Mouse (Mus musculus) heart, embryonic 10.5 days (tissue): Measurements from ENCODE around the gene Banp. TPM values are rescaled to one million over a fixed set of nuclear protein-coding genes. Genes with fewer than 3 reads are reported as not detected.

Experiments used
- DNase-seq: peaks from one replicate; pipeline ENCODE4 v3.0.0-alpha.2; 2017; ENCODE audit warnings: low spot score
- H3K27ac ChIP-seq: fragments of 300-500 bp; sonication (generic); 2 replicates; pipeline ENCODE4 v1.5.1; 2016; ENCODE audit warnings: mild to moderate bottlenecking
- H3K27me3 ChIP-seq: fragments of 300-500 bp; sonication (generic); 2 replicates; pipeline ENCODE4 v1.6.1; 2016; ENCODE audit warnings: mild to moderate bottlenecking; ENCODE audit not compliant: poor library complexity, insufficient read depth, severe bottlenecking
- H3K36me3 ChIP-seq: fragments of 300-500 bp; sonication (generic); 2 replicates; pipeline ENCODE4 v1.6.1; 2016; ENCODE audit warnings: mild to moderate bottlenecking, moderate library complexity
- H3K4me1 ChIP-seq: fragments of 300-500 bp; sonication (generic); 2 replicates; pipeline ENCODE4 v1.6.1; 2016; ENCODE audit warnings: mild to moderate bottlenecking
- H3K4me3 ChIP-seq: fragments of 300-500 bp; sonication (generic); 2 replicates; pipeline ENCODE4 v1.5.1; 2016; ENCODE audit warnings: mild to moderate bottlenecking, moderate library complexity
- H3K9me3 ChIP-seq: fragments of 300-500 bp; sonication (generic); 2 replicates; pipeline ENCODE4 v1.6.1; 2016; ENCODE audit warnings: mild to moderate bottlenecking, moderate library complexity
- WGBS: fragments of 180-500 bp; shearing (Covaris S2); methylation state at CpG from one replicate; pipeline ENCODE4 v1.1.7; 2016; 5-methylcytosine and 5-hydroxymethylcytosine counted together
- polyA plus RNA-seq: library from polyadenylated mRNA; unstranded; fragments of >200 nt; fragmentation: Nextera tagmentation; extraction: Ambion mirVana; gene quantifications from 2 replicates; pipeline ENCODE4 v1.2.1, GENCODE M21; 2016

Gene Banp
- polyA plus RNA-seq, 1 experiment from 2014 or later = 58.5 TPM

DNA sequence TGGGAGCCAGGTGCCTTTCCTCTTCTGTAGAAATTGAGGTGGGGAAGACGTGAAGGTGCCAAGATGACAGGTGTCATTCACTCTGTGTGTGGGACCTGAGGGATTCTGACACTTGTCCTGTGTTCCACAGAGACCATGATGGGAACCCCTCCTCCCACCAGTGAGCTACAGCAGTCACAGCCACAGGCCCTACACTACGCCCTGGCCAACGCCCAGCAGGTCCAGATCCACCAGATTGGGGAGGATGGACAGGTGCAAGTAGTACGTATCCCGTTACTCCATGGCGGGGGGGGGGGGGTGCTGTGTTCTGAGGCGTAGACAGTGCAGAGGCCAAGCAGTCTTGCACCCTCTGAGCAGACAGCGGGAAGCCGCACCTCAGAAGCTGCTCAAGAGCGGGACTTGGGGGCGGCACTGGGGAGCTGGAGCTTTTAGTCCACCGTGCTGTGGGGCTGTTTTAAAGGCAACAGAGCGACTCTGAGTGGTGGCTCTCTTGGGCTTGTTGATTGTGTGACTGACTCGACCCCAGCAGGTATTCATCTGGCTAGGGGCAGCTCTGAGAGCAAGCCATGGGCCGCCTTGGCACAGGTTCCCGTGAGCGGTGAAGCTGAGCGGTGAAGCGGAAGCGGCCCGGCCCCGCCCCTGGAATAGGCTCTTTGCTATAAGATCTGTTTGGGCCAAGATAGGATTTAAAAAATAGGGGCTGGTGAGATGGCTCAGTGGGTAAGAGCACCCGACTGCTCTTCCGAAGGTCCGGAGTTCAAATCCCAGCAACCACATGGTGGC lies 56.1 kb downstream of the Banp start:
- Histone ChIP-seq H3K27ac (no peak overlapping the region), H3K4me1 (peaks cover 39% of the 10 kb centered on the region), H3K27me3 (no peaks in the 10 kb centered on the region), H3K4me3 (no peak overlapping the region), H3K36me3 (peaks cover 78% of the 10 kb centered on the region), H3K9me3 (no peaks in the 10 kb centered on the region)
- WGBS = 90% methylated on average over 25 of the region's 25 CpGs
- DNase-seq = no peak

DNA sequence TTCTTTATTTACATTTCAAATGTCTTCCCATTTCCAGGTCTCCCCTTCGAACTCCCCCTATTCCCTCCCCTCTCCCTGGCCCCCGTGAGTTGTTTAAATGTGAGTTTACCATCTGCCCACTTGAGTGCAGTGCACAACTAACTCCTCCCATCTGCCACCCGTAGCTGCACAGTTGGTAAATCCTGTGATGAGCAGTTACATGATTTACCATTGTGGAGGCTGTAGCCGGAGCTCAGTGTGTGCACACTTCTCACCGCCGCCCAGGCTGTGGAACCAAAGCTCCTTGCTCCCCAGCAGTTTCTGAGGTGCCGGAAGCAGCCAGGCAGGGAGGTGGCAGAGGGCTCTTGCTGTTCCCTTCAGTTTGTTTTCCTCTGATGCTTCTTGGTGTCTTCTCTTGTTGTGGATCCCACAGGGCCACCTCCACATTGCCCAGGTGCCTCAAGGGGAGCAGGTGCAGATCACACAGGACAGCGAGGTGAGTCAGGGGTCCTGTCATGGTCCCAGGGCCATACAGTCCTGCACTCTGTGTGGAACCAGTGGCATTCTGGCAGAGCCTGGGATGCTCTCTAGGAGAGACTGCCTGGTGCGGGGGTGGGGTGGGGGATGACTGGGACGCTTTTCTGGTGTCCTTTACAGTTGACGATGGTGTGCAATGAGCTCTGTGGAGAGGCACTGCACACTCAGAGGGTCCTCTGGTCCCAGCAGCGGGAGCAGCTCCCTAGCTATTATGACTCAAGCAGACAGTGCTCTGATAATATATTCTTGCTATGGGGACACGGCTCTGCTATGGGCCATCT lies 57.3 kb downstream of the Banp start:
- no peaks in the 10 kb centered on the region for H3K9me3 ChIP-seq
- H3K27ac ChIP-seq = no peak overlapping the region
- WGBS = 86% methylated on average over 13 of the region's 13 CpGs
- H3K4me1 ChIP-seq = peaks cover 44% of the 10 kb centered on the region
- DNase-seq = no peak
- no peaks in the 10 kb centered on the region for H3K27me3 ChIP-seq
- H3K36me3 ChIP-seq = peaks cover 65% of the 10 kb centered on the region
- no peak overlapping the region for H3K4me3 ChIP-seq

DNA sequence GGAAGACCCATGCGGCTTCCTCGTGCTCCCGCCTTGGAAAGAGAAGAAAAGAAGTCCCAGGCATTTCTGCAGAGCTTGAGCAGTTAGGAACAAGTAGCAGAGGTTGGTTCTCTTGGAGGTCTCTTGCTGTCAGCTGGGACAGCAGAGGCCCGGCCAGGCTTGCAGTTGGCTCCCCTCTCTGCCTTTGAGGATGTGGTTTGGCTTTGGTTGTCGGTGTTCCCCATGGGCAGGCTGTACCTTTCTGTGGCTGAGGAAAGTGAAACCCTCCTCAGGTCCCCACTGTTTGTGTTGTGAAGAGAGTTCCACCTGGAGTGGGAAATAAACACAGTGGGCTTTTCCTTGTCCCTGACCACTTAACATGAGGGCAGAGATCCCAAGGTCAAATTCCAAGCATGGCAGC lies 58.8 kb downstream of the Banp start:
- WGBS = 85% methylated on average over 5 of the region's 5 CpGs
- Histone ChIP-seq H3K4me3 (no peak overlapping the region), H3K36me3 (peaks cover 59% of the 10 kb centered on the region), H3K4me1 (peaks cover 49% of the 10 kb centered on the region), H3K27me3 (no peaks in the 10 kb centered on the region), H3K27ac (no peak overlapping the region), H3K9me3 (no peaks in the 10 kb centered on the region)
- no peak for DNase-seq

GRCm38 (mm10) chr8:122010638-122011037 lies 61.1 kb downstream of the Banp start:
- 68% methylated on average over 5 of the region's 5 CpGs for WGBS
- peaks cover 57% of the 10 kb centered on the region for H3K36me3 ChIP-seq
- no peak overlapping the region for H3K4me3 ChIP-seq
- no peak for DNase-seq
- peak overlapping the region; percentile 63 for H3K27ac ChIP-seq
- H3K27me3 ChIP-seq = no peaks in the 10 kb centered on the region
- no peaks in the 10 kb centered on the region for H3K9me3 ChIP-seq
- H3K4me1 ChIP-seq = peaks cover 64% of the 10 kb centered on the region

GRCm38 (mm10) chr8:122011066-122011588 lies 61.6 kb downstream of the Banp start:
- peaks cover 57% of the 10 kb centered on the region for H3K36me3 ChIP-seq
- no peak for DNase-seq
- H3K27me3 ChIP-seq = no peaks in the 10 kb centered on the region
- WGBS = 44% methylated on average over 7 of the region's 7 CpGs
- H3K4me3 ChIP-seq = no peak overlapping the region
- peaks cover 67% of the 10 kb centered on the region for H3K4me1 ChIP-seq
- no peaks in the 10 kb centered on the region for H3K9me3 ChIP-seq
- H3K27ac ChIP-seq = peak overlapping the region; percentile 63

DNA sequence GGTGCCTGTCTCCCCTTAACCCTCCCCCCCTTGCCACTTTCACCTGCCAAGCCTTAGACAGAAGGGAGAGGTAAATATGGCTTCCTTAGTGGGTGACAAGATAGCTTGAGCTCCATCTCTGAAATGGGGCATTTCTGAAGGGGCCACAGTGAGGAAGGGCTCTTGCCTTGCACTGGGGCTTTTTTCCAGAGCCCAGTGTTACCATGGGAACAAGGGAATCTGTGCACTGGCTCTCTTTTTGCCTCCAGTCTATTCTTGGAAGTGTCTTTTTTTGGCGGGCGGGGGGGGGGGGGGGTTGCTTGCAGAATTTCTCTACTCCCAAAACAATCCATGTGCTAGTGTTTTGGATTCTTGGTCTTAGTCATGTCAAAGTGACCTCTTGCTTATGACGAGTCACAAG lies 65.1 kb downstream of the Banp start:
- H3K4me3 ChIP-seq = no peak overlapping the region
- no peak for DNase-seq
- WGBS = 44% methylated on average over 3 of the region's 3 CpGs
- H3K4me1 ChIP-seq = peaks cover 77% of the 10 kb centered on the region
- H3K9me3 ChIP-seq = no peaks in the 10 kb centered on the region
- H3K27me3 ChIP-seq = no peaks in the 10 kb centered on the region
- peak overlapping the region; percentile 4; the same call in 1 of the 2 replicates for H3K27ac ChIP-seq
- H3K36me3 ChIP-seq = peaks cover 47% of the 10 kb centered on the region

DNA sequence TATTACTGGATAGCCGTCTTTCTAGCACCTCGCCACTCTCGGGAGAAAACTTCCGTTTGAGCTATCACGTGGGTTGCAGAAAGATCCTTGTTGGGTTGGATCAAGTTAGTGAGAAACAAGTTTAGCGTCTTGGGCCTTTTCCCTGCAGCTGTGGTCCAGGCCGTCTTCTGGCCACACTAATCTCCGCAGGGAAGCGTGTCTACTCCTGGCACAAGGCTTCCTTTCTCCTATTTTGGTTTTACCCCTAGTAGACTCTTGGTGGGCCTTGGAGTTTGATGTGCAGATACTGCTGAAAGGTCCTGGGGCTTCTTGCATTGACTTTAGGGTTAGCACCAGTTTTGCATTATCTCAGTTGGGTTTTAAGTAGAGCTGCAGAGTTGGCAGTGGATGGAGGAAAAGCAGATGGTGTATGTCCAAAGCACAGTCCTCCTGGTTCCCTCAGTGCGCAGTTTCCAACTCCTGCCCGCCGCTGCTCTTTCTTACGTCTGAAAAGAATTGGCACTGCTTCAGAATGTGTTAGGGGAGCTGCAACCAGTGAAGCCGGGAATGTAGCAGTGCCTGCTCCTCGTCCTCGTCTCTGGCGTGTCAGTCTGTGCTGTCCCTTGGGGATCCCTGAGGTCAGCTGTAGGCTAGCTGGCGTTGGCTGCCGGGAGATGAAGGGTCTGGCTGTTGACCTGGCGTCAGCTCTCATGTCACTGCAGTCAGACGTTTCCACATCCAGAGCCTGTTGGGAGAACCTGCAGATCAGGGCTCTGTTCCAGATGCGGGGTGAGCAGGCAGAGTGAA lies 68.7 kb downstream of the Banp start:
- H3K27me3 ChIP-seq = no peaks in the 10 kb centered on the region
- no peak overlapping the region for H3K4me3 ChIP-seq
- peaks cover 69% of the 10 kb centered on the region for H3K36me3 ChIP-seq
- peaks cover 65% of the 10 kb centered on the region for H3K4me1 ChIP-seq
- no peak overlapping the region for H3K27ac ChIP-seq
- DNase-seq = no peak
- H3K9me3 ChIP-seq = no peaks in the 10 kb centered on the region
- 62% methylated on average over 22 of the region's 22 CpGs for WGBS

GRCm38 (mm10) chr8:122019162-122019561 lies 69.6 kb downstream of the Banp start:
- DNase-seq = no peak
- Histone ChIP-seq H3K27me3 (no peaks in the 10 kb centered on the region), H3K27ac (no peak overlapping the region), H3K36me3 (peaks cover 71% of the 10 kb centered on the region), H3K9me3 (no peaks in the 10 kb centered on the region), H3K4me3 (no peak overlapping the region), H3K4me1 (peaks cover 60% of the 10 kb centered on the region)
- 94% methylated on average over 1 of the region's 1 CpGs for WGBS

GRCm38 (mm10) chr8:122020050-122020771 lies 70.7 kb downstream of the Banp start:
- no peak overlapping the region for H3K4me3 ChIP-seq
- peaks cover 77% of the 10 kb centered on the region for H3K36me3 ChIP-seq
- no peaks in the 10 kb centered on the region for H3K27me3 ChIP-seq
- no peaks in the 10 kb centered on the region for H3K9me3 ChIP-seq
- no peak for DNase-seq
- 82% methylated on average over 8 of the region's 8 CpGs for whole genome bisulfite sequencing
- peaks cover 50% of the 10 kb centered on the region for H3K4me1 ChIP-seq
- no peak overlapping the region; the same call in 1 of the 2 replicates for H3K27ac ChIP-seq

DNA sequence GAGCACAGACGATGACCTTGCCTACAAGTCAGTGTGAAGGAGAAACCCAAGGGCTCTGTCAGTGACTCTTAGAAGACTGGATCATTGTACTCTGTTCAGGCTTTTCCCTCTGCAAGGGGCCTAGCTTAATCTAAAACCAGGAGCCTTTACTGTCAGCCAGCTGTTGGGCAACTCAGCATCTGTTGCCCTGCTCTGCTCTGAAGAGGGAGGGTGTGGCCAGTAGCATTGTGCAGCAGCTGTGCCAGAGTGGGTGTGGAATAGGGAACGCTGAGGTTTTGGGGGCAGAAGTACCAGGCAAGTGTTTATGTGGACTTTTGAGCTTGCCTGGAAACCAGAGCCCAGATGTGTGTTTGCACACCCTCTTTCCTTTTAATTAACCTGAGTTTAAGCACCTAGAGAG lies 72.2 kb downstream of the Banp start:
- no peaks in the 10 kb centered on the region for H3K27me3 ChIP-seq
- H3K4me1 ChIP-seq = peaks cover 34% of the 10 kb centered on the region
- H3K4me3 ChIP-seq = no peak overlapping the region
- H3K9me3 ChIP-seq = no peaks in the 10 kb centered on the region
- no peak overlapping the region for H3K27ac ChIP-seq
- WGBS = 78% methylated on average over 2 of the region's 2 CpGs
- DNase-seq = no peak
- peaks cover 82% of the 10 kb centered on the region for H3K36me3 ChIP-seq

DNA sequence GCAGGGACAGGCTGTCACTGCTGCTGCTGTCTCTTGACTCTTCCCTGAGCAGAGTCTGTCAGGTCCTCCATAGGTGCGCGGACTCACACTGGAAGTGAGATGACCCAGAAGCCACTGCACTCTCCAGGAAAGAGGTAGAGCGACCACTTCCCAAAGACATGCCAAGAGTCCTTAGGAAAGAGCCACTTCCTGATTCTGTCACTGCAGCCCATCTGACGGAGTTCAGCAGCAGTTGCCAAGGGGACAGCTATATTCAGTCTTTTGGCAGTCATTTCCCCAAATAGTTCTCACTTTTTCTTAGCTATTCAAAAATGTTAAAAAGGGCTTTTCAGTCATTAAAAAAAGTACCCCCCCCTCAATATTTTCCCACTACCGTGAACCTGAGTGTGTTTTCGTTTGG lies 72.7 kb downstream of the Banp start:
- WGBS = 84% methylated on average over 6 of the region's 6 CpGs
- Histone ChIP-seq H3K36me3 (peaks cover 82% of the 10 kb centered on the region), H3K27ac (no peak overlapping the region), H3K27me3 (no peaks in the 10 kb centered on the region), H3K9me3 (no peaks in the 10 kb centered on the region), H3K4me3 (no peak overlapping the region), H3K4me1 (peaks cover 29% of the 10 kb centered on the region)
- DNase-seq = no peak

DNA sequence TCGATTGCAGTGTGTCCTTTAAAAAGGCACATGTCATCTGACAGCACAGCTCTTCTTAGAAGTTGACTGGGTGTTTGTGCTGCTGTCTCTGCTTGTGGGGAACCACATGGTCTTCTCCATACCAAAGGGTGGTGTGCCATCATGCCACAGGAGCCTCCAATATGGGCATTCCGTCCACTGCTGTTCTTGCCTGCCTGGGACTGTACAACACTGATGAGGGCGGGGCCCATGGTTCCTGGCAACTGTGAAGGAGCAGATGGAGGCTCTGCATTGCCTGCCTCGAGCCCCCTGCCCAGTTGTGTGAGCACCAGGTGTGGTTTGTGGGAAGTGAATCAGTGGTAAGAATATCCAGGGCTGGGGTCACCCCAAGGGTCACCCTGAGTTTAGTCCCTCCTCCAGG lies 73.2 kb downstream of the Banp start:
- Histone ChIP-seq H3K4me1 (peaks cover 29% of the 10 kb centered on the region), H3K27ac (no peak overlapping the region), H3K9me3 (no peaks in the 10 kb centered on the region), H3K27me3 (no peaks in the 10 kb centered on the region), H3K36me3 (peaks cover 80% of the 10 kb centered on the region), H3K4me3 (no peak overlapping the region)
- 82% methylated on average over 4 of the region's 4 CpGs for WGBS
- no peak for DNase-seq
